Mouse (Mus musculus): ENCODE data around the gene Mpp6. TPM values are rescaled to one million over a fixed set of nuclear protein-coding genes. Genes with fewer than 3 reads are reported as not detected.

Gene Mpp6
- polyA plus RNA-seq, 1 experiment, result 7.0 TPM

- no peak overlapping the region for H3K27ac ChIP-seq (ENCODE audit: insufficient read depth, low read length)
- no peak overlapping the region for H3K4me3 ChIP-seq (ENCODE audit: extremely low read depth, insufficient read depth, insufficient read length)
- H3K27me3 ChIP-seq (ENCODE audit: control insufficient read depth, insufficient read depth, low read length), result no peaks in the 10 kb centered on the region
- TF ChIP-seq CTCF (IDR thresholded peaks at IDR 0.05; ENCODE audit: extremely low read depth, insufficient read depth, insufficient read length, insufficient replicate concordance), result no peak
- DNase-seq (ENCODE audit: low read depth in 1 of 2, low spot score in 2 of 2), result no peak
- no peaks in the 10 kb centered on the region for H3K4me1 ChIP-seq (ENCODE audit: control insufficient read depth, insufficient read depth, insufficient read length)
- no peaks in the 10 kb centered on the region for H3K36me3 ChIP-seq (ENCODE audit: control insufficient read depth, insufficient read depth, low read length)
These were observed 59.7 kb downstream of the Mpp6 start for GRCm38 (mm10) chr6:50169771-50170170.

GRCm38 (mm10) chr6:50175736-50176135 is 65.7 kb downstream of the Mpp6 start:
- H3K27me3 ChIP-seq (ENCODE audit: control insufficient read depth, insufficient read depth, low read length), result no peaks in the 10 kb centered on the region
- no peaks in the 10 kb centered on the region for H3K4me1 ChIP-seq (ENCODE audit: control insufficient read depth, insufficient read depth, insufficient read length)
- TF ChIP-seq CTCF (IDR thresholded peaks at IDR 0.05; ENCODE audit: extremely low read depth, insufficient read depth, insufficient read length, insufficient replicate concordance), result no peak
- no peak for TF ChIP-seq POLR2A (IDR thresholded peaks at IDR 0.05; ENCODE audit: low read depth, low read length)
- H3K4me3 ChIP-seq (ENCODE audit: extremely low read depth, insufficient read depth, insufficient read length), result no peak overlapping the region
- no peak overlapping the region for H3K27ac ChIP-seq (ENCODE audit: insufficient read depth, low read length)
- 88% methylated on average over 1 of the region's 1 CpGs for WGBS
- DNase-seq (ENCODE audit: low read depth in 1 of 2, low spot score in 2 of 2), result no peak
- H3K36me3 ChIP-seq (ENCODE audit: control insufficient read depth, insufficient read depth, low read length), result no peaks in the 10 kb centered on the region

DNA sequence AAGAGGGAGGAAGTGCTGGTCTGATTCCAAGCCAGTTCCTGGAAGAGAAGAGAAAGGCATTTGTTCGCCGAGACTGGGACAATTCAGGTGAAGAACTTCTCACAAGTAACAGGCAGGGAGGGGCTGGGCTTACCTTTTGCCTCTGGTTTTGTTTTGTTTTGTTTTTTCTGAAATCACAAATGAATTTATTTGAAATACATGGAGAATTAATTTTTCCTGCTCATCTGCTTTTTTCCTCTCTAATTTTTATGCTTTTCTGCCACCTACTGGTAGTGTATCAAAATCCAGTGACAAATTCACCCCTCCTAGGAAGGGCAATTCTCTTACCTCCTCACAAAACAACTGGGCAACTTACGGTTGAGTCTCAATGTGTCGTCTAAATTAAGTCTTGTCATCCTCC is 70.1 kb downstream of the Mpp6 start:
- 81% methylated on average over 4 of the region's 4 CpGs for WGBS
- H3K27ac ChIP-seq (ENCODE audit: insufficient read depth, low read length), result no peak overlapping the region
- TF ChIP-seq POLR2A (IDR thresholded peaks at IDR 0.05; ENCODE audit: low read depth, low read length) (no peak), CTCF (IDR thresholded peaks at IDR 0.05; ENCODE audit: extremely low read depth, insufficient read depth, insufficient read length, insufficient replicate concordance) (no peak)
- H3K4me3 ChIP-seq (ENCODE audit: extremely low read depth, insufficient read depth, insufficient read length), result no peak overlapping the region
- no peaks in the 10 kb centered on the region for H3K4me1 ChIP-seq (ENCODE audit: control insufficient read depth, insufficient read depth, insufficient read length)
- H3K36me3 ChIP-seq (ENCODE audit: control insufficient read depth, insufficient read depth, low read length), result peaks cover under 1% of the 10 kb centered on the region; the same call in 1 of the 2 replicates
- no peak for DNase-seq (ENCODE audit: low read depth in 1 of 2, low spot score in 2 of 2)
- H3K27me3 ChIP-seq (ENCODE audit: control insufficient read depth, insufficient read depth, low read length), result no peaks in the 10 kb centered on the region

GRCm38 (mm10) chr6:50187955-50188354 is 77.9 kb downstream of the Mpp6 start:
- no peak overlapping the region for H3K27ac ChIP-seq (ENCODE audit: insufficient read depth, low read length)
- no peaks in the 10 kb centered on the region for H3K27me3 ChIP-seq (ENCODE audit: control insufficient read depth, insufficient read depth, low read length)
- 0 out of 2 replicates have a peak, but pooled peaks cover 1% of the 10 kb centered on the region for H3K4me1 ChIP-seq (ENCODE audit: control insufficient read depth, insufficient read depth, insufficient read length)
- H3K4me3 ChIP-seq (ENCODE audit: extremely low read depth, insufficient read depth, insufficient read length), result peak overlapping the region; percentile 36
- DNase-seq (ENCODE audit: low read depth in 1 of 2, low spot score in 2 of 2), result peak in 1 of 2 experiments; percentile 4
- H3K36me3 ChIP-seq (ENCODE audit: control insufficient read depth, insufficient read depth, low read length), result peaks cover 7% of the 10 kb centered on the region
- TF ChIP-seq CTCF (IDR thresholded peaks at IDR 0.05; ENCODE audit: extremely low read depth, insufficient read depth, insufficient read length, insufficient replicate concordance), result no peak
- TF ChIP-seq POLR2A (IDR thresholded peaks at IDR 0.05; ENCODE audit: low read depth, low read length), result no peak
- WGBS, result 33% methylated on average over 4 of the region's 4 CpGs

DNA sequence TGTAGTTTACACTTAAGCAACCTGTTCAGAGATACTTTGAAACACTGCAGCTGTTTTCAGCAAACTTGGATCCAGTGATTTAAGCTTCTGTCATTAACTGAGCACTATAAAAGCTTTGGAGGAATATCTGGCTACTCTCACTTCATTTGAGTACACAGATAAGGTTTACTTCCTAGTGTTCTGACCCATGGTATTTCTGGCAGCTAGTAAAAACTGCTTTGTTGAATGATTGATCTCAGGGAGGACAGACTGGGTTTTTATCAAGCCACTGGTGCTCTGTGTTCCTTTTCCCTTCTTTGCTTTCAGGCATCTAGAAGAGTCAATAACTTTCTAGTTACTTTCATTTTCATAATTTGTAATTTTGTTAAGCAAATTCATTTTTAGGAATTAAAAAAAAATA is 79.3 kb downstream of the Mpp6 start:
- Histone ChIP-seq H3K27ac (ENCODE audit: insufficient read depth, low read length) (no peak overlapping the region), H3K4me3 (ENCODE audit: extremely low read depth, insufficient read depth, insufficient read length) (no peak overlapping the region), H3K4me1 (ENCODE audit: control insufficient read depth, insufficient read depth, insufficient read length) (0 out of 2 replicates have a peak, but pooled peaks cover 1% of the 10 kb centered on the region), H3K36me3 (ENCODE audit: control insufficient read depth, insufficient read depth, low read length) (peaks cover 7% of the 10 kb centered on the region), H3K27me3 (ENCODE audit: control insufficient read depth, insufficient read depth, low read length) (no peaks in the 10 kb centered on the region)
- TF ChIP-seq CTCF (IDR thresholded peaks at IDR 0.05; ENCODE audit: extremely low read depth, insufficient read depth, insufficient read length, insufficient replicate concordance) (no peak), POLR2A (IDR thresholded peaks at IDR 0.05; ENCODE audit: low read depth, low read length) (no peak)
- DNase-seq (ENCODE audit: low read depth in 1 of 2, low spot score in 2 of 2), result no peak

- Histone ChIP-seq H3K4me1 (ENCODE audit: control insufficient read depth, insufficient read depth, insufficient read length) (0 out of 2 replicates have a peak, but pooled peaks cover 1% of the 10 kb centered on the region), H3K36me3 (ENCODE audit: control insufficient read depth, insufficient read depth, low read length) (peaks cover 3% of the 10 kb centered on the region), H3K4me3 (ENCODE audit: extremely low read depth, insufficient read depth, insufficient read length) (no peak overlapping the region), H3K27me3 (ENCODE audit: control insufficient read depth, insufficient read depth, low read length) (no peaks in the 10 kb centered on the region), H3K27ac (ENCODE audit: insufficient read depth, low read length) (no peak overlapping the region)
- no peak for DNase-seq (ENCODE audit: low read depth in 1 of 2, low spot score in 2 of 2)
- no peak for TF ChIP-seq POLR2A (IDR thresholded peaks at IDR 0.05; ENCODE audit: low read depth, low read length)
- TF ChIP-seq CTCF (IDR thresholded peaks at IDR 0.05; ENCODE audit: extremely low read depth, insufficient read depth, insufficient read length, insufficient replicate concordance), result no peak
- 90% methylated on average over 3 of the region's 3 CpGs for WGBS
These were observed 81.6 kb downstream of the Mpp6 start for GRCm38 (mm10) chr6:50191605-50192004.

DNA sequence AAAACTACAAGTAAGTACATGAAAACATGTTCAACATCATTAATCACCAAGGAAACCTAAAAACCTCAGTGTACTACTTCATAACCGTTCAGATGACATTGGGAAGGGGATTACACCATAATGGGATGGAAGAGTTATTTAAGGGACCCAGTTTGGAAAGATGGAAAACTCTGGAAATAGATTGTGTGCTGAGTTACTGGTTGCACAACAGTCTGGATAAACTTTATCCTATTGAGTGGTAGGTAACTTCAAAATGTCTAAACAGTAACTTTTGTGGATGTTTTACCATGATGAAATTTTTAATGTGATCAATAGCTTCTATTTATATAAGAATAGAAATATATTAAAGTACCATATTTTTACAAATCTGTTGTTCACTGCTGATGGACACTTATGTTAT is 82.1 kb downstream of the Mpp6 start:
- no peak for TF ChIP-seq CTCF (IDR thresholded peaks at IDR 0.05; ENCODE audit: extremely low read depth, insufficient read depth, insufficient read length, insufficient replicate concordance)
- TF ChIP-seq POLR2A (IDR thresholded peaks at IDR 0.05; ENCODE audit: low read depth, low read length), result no peak
- WGBS, result 92% methylated on average over 1 of the region's 1 CpGs
- Histone ChIP-seq H3K4me3 (ENCODE audit: extremely low read depth, insufficient read depth, insufficient read length) (no peak overlapping the region), H3K27me3 (ENCODE audit: control insufficient read depth, insufficient read depth, low read length) (no peaks in the 10 kb centered on the region), H3K4me1 (ENCODE audit: control insufficient read depth, insufficient read depth, insufficient read length) (0 out of 2 replicates have a peak, but pooled peaks cover 1% of the 10 kb centered on the region), H3K27ac (ENCODE audit: insufficient read depth, low read length) (no peak overlapping the region), H3K36me3 (ENCODE audit: control insufficient read depth, insufficient read depth, low read length) (peaks cover 3% of the 10 kb centered on the region)
- no peak for DNase-seq (ENCODE audit: low read depth in 1 of 2, low spot score in 2 of 2)

Measured in spleen, adult 2 months (tissue).